Mouse (Mus musculus) kidney, adult 2 months (tissue): ENCODE measurements around the gene Khdrbs1.

Experiments
- CTCF ChIP-seq: fragments of 200-500 bp; conservative IDR thresholded peaks from 2 replicates; pipeline ENCODE4 v1.5.1; 2011; ENCODE audit warnings: low read depth, mild to moderate bottlenecking, control low read depth, low read length, moderate library complexity, mixed read lengths; ENCODE audit not compliant: insufficient read depth, insufficient read length
- POLR2A ChIP-seq: fragments of 200-500 bp; IDR thresholded peaks from one replicate; pipeline ENCODE4 v1.6.1; 2011; ENCODE audit warnings: low read depth, low read length, control low read depth

GRCm38 (mm10) chr4:129739111-129739645, 2.9 kb downstream of the Khdrbs1 start:
- TF ChIP-seq CTCF: no peak
- no peak for TF ChIP-seq POLR2A
